Mouse (Mus musculus): ENCODE measurements around the gene Mboat1. TPM values are rescaled to one million over a fixed set of nuclear protein-coding genes. Genes with fewer than 3 reads are reported as not detected.

Mboat1 gene
- polyA plus RNA-seq (2015; fragmentation: Nextera tagmentation; extraction: Ambion mirVana) = 1.5 and 1.7 TPM in 2 replicates

GRCm38 (mm10) chr13:30136243-30136922, at the start of gene Mboat1:
Mboat1 (plus strand) TSS chr13:30136489.
- H3K27me3 ChIP-seq (ENCODE audit: control insufficient read depth, insufficient read depth, low read depth, low read length) = peaks cover 12% of the 10 kb centered on the region
- no peaks in the 10 kb centered on the region for H3K36me3 ChIP-seq (ENCODE audit: control insufficient read depth, insufficient read depth)
- peak within 1 kb of the TSS; percentile 51; the same call in 1 of the 2 replicates for H3K9ac ChIP-seq (ENCODE audit: low read depth, low read length)
- peak within 1 kb of the TSS; percentile 63 for H3K4me3 ChIP-seq (ENCODE audit: low read depth, low read length)
- no peaks in the 10 kb centered on the region for H3K9me3 ChIP-seq (replicated peaks; ENCODE audit: control insufficient read depth, low read length)
- H3K27ac ChIP-seq (ENCODE audit: low read length) = no peak within 1 kb of the TSS
- WGBS (ENCODE audit: insufficient replicate concordance) = under 1% methylated on average over 55 of the region's 55 CpGs
- peak within 1 kb of the TSS; percentile 81 for H3K4me2 ChIP-seq (ENCODE audit: low read depth, low read length)
- peak; percentile 88 for ATAC-seq (ENCODE audit: low read depth)
- no peaks in the 10 kb centered on the region; the same call in 1 of the 2 replicates for H3K4me1 ChIP-seq (ENCODE audit: control insufficient read depth, low read depth, low read length)

- no peak for ATAC-seq (ENCODE audit: low read depth)
- no peaks in the 10 kb centered on the region for H3K36me3 ChIP-seq (ENCODE audit: control insufficient read depth, insufficient read depth)
- no peaks in the 10 kb centered on the region for H3K9me3 ChIP-seq (replicated peaks; ENCODE audit: control insufficient read depth, low read length)
- WGBS (ENCODE audit: insufficient replicate concordance) = 27% methylated on average over 2 of the region's 2 CpGs
- H3K4me1 ChIP-seq (ENCODE audit: control insufficient read depth, low read depth, low read length) = no peaks in the 10 kb centered on the region
- no peaks in the 10 kb centered on the region for H3K27me3 ChIP-seq (ENCODE audit: control insufficient read depth, insufficient read depth, low read depth, low read length)
- H3K4me3 ChIP-seq (ENCODE audit: low read depth, low read length) = no peak overlapping the region
- no peak overlapping the region for H3K27ac ChIP-seq (ENCODE audit: low read length)
- no peak overlapping the region for H3K9ac ChIP-seq (ENCODE audit: low read depth, low read length)
- H3K4me2 ChIP-seq (ENCODE audit: low read depth, low read length) = no peak overlapping the region
Measured at GRCm38 (mm10) chr13:30093086-30093485, 43.2 kb upstream of the Mboat1 start.

GRCm38 (mm10) chr13:30095851-30096250, 40.4 kb upstream of the Mboat1 start:
- H3K4me3 ChIP-seq (ENCODE audit: low read depth, low read length) = no peak overlapping the region
- H3K9ac ChIP-seq (ENCODE audit: low read depth, low read length) = no peak overlapping the region
- no peak for ATAC-seq (ENCODE audit: low read depth)
- no peak overlapping the region for H3K4me2 ChIP-seq (ENCODE audit: low read depth, low read length)
- H3K36me3 ChIP-seq (ENCODE audit: control insufficient read depth, insufficient read depth) = no peaks in the 10 kb centered on the region
- WGBS (ENCODE audit: insufficient replicate concordance) = 46% methylated on average over 4 of the region's 4 CpGs
- H3K4me1 ChIP-seq (ENCODE audit: control insufficient read depth, low read depth, low read length) = no peaks in the 10 kb centered on the region
- no peak overlapping the region for H3K27ac ChIP-seq (ENCODE audit: low read length)
- no peaks in the 10 kb centered on the region for H3K9me3 ChIP-seq (replicated peaks; ENCODE audit: control insufficient read depth, low read length)
- H3K27me3 ChIP-seq (ENCODE audit: control insufficient read depth, insufficient read depth, low read depth, low read length) = no peaks in the 10 kb centered on the region

GRCm38 (mm10) chr13:30096536-30096935, 39.8 kb upstream of the Mboat1 start:
- ATAC-seq (ENCODE audit: low read depth) = no peak
- Histone ChIP-seq H3K27me3 (ENCODE audit: control insufficient read depth, insufficient read depth, low read depth, low read length) (no peaks in the 10 kb centered on the region), H3K9me3 (replicated peaks; ENCODE audit: control insufficient read depth, low read length) (no peaks in the 10 kb centered on the region), H3K4me2 (ENCODE audit: low read depth, low read length) (no peak overlapping the region), H3K9ac (ENCODE audit: low read depth, low read length) (no peak overlapping the region), H3K4me1 (ENCODE audit: control insufficient read depth, low read depth, low read length) (no peaks in the 10 kb centered on the region), H3K4me3 (ENCODE audit: low read depth, low read length) (no peak overlapping the region), H3K27ac (ENCODE audit: low read length) (no peak overlapping the region), H3K36me3 (ENCODE audit: control insufficient read depth, insufficient read depth) (no peaks in the 10 kb centered on the region)
- WGBS (ENCODE audit: insufficient replicate concordance) = 39% methylated on average over 4 of the region's 4 CpGs

GRCm38 (mm10) chr13:30109001-30109600, 27.2 kb upstream of the Mboat1 start:
- WGBS (ENCODE audit: insufficient replicate concordance) = 57% methylated on average over 4 of the region's 4 CpGs
- ATAC-seq (ENCODE audit: low read depth) = no peak
- H3K27ac ChIP-seq (ENCODE audit: low read length) = no peak overlapping the region

GRCm38 (mm10) chr13:30115792-30116191, 20.5 kb upstream of the Mboat1 start:
- H3K4me3 ChIP-seq (ENCODE audit: low read depth, low read length) = no peak overlapping the region
- no peaks in the 10 kb centered on the region for H3K27me3 ChIP-seq (ENCODE audit: control insufficient read depth, insufficient read depth, low read depth, low read length)
- H3K9ac ChIP-seq (ENCODE audit: low read depth, low read length) = no peak overlapping the region
- no peak for ATAC-seq (ENCODE audit: low read depth)
- no peaks in the 10 kb centered on the region for H3K9me3 ChIP-seq (replicated peaks; ENCODE audit: control insufficient read depth, low read length)
- no peak overlapping the region for H3K27ac ChIP-seq (ENCODE audit: low read length)
- no peaks in the 10 kb centered on the region for H3K4me1 ChIP-seq (ENCODE audit: control insufficient read depth, low read depth, low read length)
- 64% methylated on average over 5 of the region's 5 CpGs for WGBS (ENCODE audit: insufficient replicate concordance)
- H3K36me3 ChIP-seq (ENCODE audit: control insufficient read depth, insufficient read depth) = no peaks in the 10 kb centered on the region
- H3K4me2 ChIP-seq (ENCODE audit: low read depth, low read length) = no peak overlapping the region

More at GRCm38 (mm10) chr13:30109001-30109600, 27.2 kb upstream of the Mboat1 start:
- Histone ChIP-seq H3K4me3 (ENCODE audit: low read depth, low read length) (no peak overlapping the region), H3K4me1 (ENCODE audit: control insufficient read depth, low read depth, low read length) (no peaks in the 10 kb centered on the region), H3K27me3 (ENCODE audit: control insufficient read depth, insufficient read depth, low read depth, low read length) (no peaks in the 10 kb centered on the region), H3K9ac (ENCODE audit: low read depth, low read length) (no peak overlapping the region), H3K9me3 (replicated peaks; ENCODE audit: control insufficient read depth, low read length) (no peaks in the 10 kb centered on the region), H3K36me3 (ENCODE audit: control insufficient read depth, insufficient read depth) (no peaks in the 10 kb centered on the region), H3K4me2 (ENCODE audit: low read depth, low read length) (no peak overlapping the region)

GRCm38 (mm10) chr13:30136923-30137629, 787 bp downstream of the Mboat1 start:
- Histone ChIP-seq H3K36me3 (ENCODE audit: control insufficient read depth, insufficient read depth) (no peaks in the 10 kb centered on the region), H3K9me3 (replicated peaks; ENCODE audit: control insufficient read depth, low read length) (no peaks in the 10 kb centered on the region), H3K4me2 (ENCODE audit: low read depth, low read length) (peak overlapping the region; percentile 81), H3K9ac (ENCODE audit: low read depth, low read length) (0 out of 2 replicates have a peak overlapping the region, but pooled peaks have one; percentile 51), H3K27me3 (ENCODE audit: control insufficient read depth, insufficient read depth, low read depth, low read length) (peaks cover 12% of the 10 kb centered on the region), H3K27ac (ENCODE audit: low read length) (no peak overlapping the region), H3K4me3 (ENCODE audit: low read depth, low read length) (peak overlapping the region; percentile 63), H3K4me1 (ENCODE audit: control insufficient read depth, low read depth, low read length) (no peaks in the 10 kb centered on the region; the same call in 1 of the 2 replicates)
- 27% methylated on average over 13 of the region's 13 CpGs for WGBS (ENCODE audit: insufficient replicate concordance)
- ATAC-seq (ENCODE audit: low read depth) = no peak

- Histone ChIP-seq H3K27me3 (ENCODE audit: control insufficient read depth, insufficient read depth, low read depth, low read length) (peaks cover 12% of the 10 kb centered on the region), H3K9ac (ENCODE audit: low read depth, low read length) (no peak overlapping the region), H3K36me3 (ENCODE audit: control insufficient read depth, insufficient read depth) (no peaks in the 10 kb centered on the region), H3K4me2 (ENCODE audit: low read depth, low read length) (no peak overlapping the region), H3K4me3 (ENCODE audit: low read depth, low read length) (no peak overlapping the region), H3K27ac (ENCODE audit: low read length) (no peak overlapping the region), H3K4me1 (ENCODE audit: control insufficient read depth, low read depth, low read length) (no peaks in the 10 kb centered on the region; the same call in 1 of the 2 replicates), H3K9me3 (replicated peaks; ENCODE audit: control insufficient read depth, low read length) (no peaks in the 10 kb centered on the region)
- no peak for ATAC-seq (ENCODE audit: low read depth)
- 53% methylated on average over 6 of the region's 6 CpGs for WGBS (ENCODE audit: insufficient replicate concordance)
Measured at GRCm38 (mm10) chr13:30137951-30138350, 1.7 kb downstream of the Mboat1 start.
